8 mouse cellular contexts compared by ENCODE assay signal in genomic region chr16:31947333-31947732, GRCm38 (mm10). TPM values are rescaled to one million over a fixed set of nuclear protein-coding genes. Genes with fewer than 3 reads are reported as not detected.
A peak's percentile ranks its signal among the peaks of the same experiment; 100 is the strongest.
DNase-seq lines count a peak whose midpoint lies in the region; ATAC-seq and TF ChIP-seq lines count a peak whose summit lies in the region.

No protein-coding gene starts in this region.

- no peak for DNase-seq in cerebellum, adult 2 months
- peak; percentile 31 for DNase-seq in 3T3-L1 (ENCODE audit: low read depth, low spot score)
- DNase-seq in forebrain, embryonic 10.5 days (ENCODE audit: extremely low spot score, low spot score): no peak
- DNase-seq in liver, embryonic 13.5 days: no peak
- no peak for DNase-seq in adrenal gland, postnatal 10 days
- no peak for DNase-seq in thymus, postnatal 25 days
- no peak for DNase-seq in cerebellum, postnatal 14 days

- H3K4me1 ChIP-seq in cerebellum, adult 2 months (ENCODE audit: control insufficient read depth, insufficient read depth, low read length): peaks cover 26% of the 10 kb centered on the region
- H3K4me1 ChIP-seq in forebrain, embryonic 10.5 days: peaks cover 49% of the 10 kb centered on the region
- H3K4me1 ChIP-seq in liver, embryonic 13.5 days (replicated peaks): peaks cover 48% of the 10 kb centered on the region

- WGBS in cerebellum, adult 2 months: 28% methylated on average over 8 of the region's 8 CpGs
- WGBS in forebrain, embryonic 10.5 days: 37% methylated on average over 8 of the region's 8 CpGs
- WGBS in liver, embryonic 13.5 days (ENCODE audit: insufficient replicate concordance): 6% methylated on average over 8 of the region's 8 CpGs

- TF ChIP-seq POLR2A in cerebellum, adult 2 months (IDR thresholded peaks at IDR 0.05; ENCODE audit: borderline replicate concordance, insufficient read depth, low read length): no peak; the same call in 1 of the 2 replicates

- H3K9me3 ChIP-seq in forebrain, embryonic 10.5 days: no peaks in the 10 kb centered on the region
- H3K9me3 ChIP-seq in liver, embryonic 13.5 days (replicated peaks): no peaks in the 10 kb centered on the region

- no peaks in the 10 kb centered on the region for H3K27me3 ChIP-seq in cerebellum, adult 2 months (ENCODE audit: control insufficient read depth, insufficient read depth, low read length)
- H3K27me3 ChIP-seq in forebrain, embryonic 10.5 days (ENCODE audit: poor library complexity, severe bottlenecking): no peaks in the 10 kb centered on the region
- H3K27me3 ChIP-seq in liver, embryonic 13.5 days: no peaks in the 10 kb centered on the region

- peak overlapping the region; percentile 91 for H3K4me3 ChIP-seq in cerebellum, adult 2 months (replicated peaks; ENCODE audit: insufficient read depth, low read depth, low read length)
- H3K4me3 ChIP-seq in forebrain, embryonic 10.5 days: peak overlapping the region; percentile 88
- H3K4me3 ChIP-seq in liver, embryonic 13.5 days (replicated peaks): peak overlapping the region; percentile 96

- ATAC-seq in cerebellum, adult (ENCODE audit: insufficient number of reproducible peaks, low FRiP score, low TSS enrichment): no peak
- ATAC-seq in liver, embryonic 13.5 days (ENCODE audit: low read depth): no peak

- H3K9ac ChIP-seq in liver, embryonic 13.5 days: peak overlapping the region; percentile 92

- H3K27ac ChIP-seq in cerebellum, adult 2 months (ENCODE audit: insufficient read depth, low read length): no peak overlapping the region; the same call in 1 of the 2 replicates
- H3K27ac ChIP-seq in forebrain, embryonic 10.5 days: peak overlapping the region; percentile 92
- H3K27ac ChIP-seq in liver, embryonic 13.5 days: peak overlapping the region; percentile 83

- no peak for TF ChIP-seq CTCF in cerebellum, adult 2 months (IDR thresholded peaks at IDR 0.05; ENCODE audit: borderline replicate concordance, insufficient read depth, low read depth, low read length)

- H3K36me3 ChIP-seq in forebrain, embryonic 10.5 days (replicated peaks): peaks cover 45% of the 10 kb centered on the region
- H3K36me3 ChIP-seq in liver, embryonic 13.5 days: peaks cover 27% of the 10 kb centered on the region

- H3K4me2 ChIP-seq in liver, embryonic 13.5 days: peak overlapping the region; percentile 82

RNA-seq across cellular contexts. Expression of gene 0610012G03Rik, which starts 1.0 kb away (rescaled TPM):
- 66.2 and 70.7 TPM in 2 replicates for polyA plus RNA-seq in cerebellum, adult 2 months (2012; rRNA removed)
- 88.1 and 91.8 TPM in 2 replicates for polyA plus RNA-seq in forebrain, embryonic 10.5 days (2016; fragmentation: Nextera tagmentation; extraction: Ambion mirVana)
- 42.6 and 49.1 TPM in 2 replicates for polyA plus RNA-seq in liver, embryonic 13.5 days (2015; fragmentation: Nextera tagmentation; extraction: Ambion mirVana)
- 10 to 100 TPM; 55.0 to 58.8 TPM for total RNA-seq in adrenal gland, postnatal 10 days (2021)

RNA-seq across cellular contexts. Expression of gene Ncbp2, which starts 1.0 kb away (rescaled TPM):
- 74.0 and 86.5 TPM in 2 replicates for polyA plus RNA-seq in cerebellum, adult 2 months (2012; rRNA removed)
- polyA plus RNA-seq in forebrain, embryonic 10.5 days (2016; fragmentation: Nextera tagmentation; extraction: Ambion mirVana): 143 and 146 TPM in 2 replicates
- 39.6 and 48.3 TPM in 2 replicates for polyA plus RNA-seq in liver, embryonic 13.5 days (2015; fragmentation: Nextera tagmentation; extraction: Ambion mirVana)
- 10 to 100 TPM; 41.2 to 43.9 TPM for total RNA-seq in adrenal gland, postnatal 10 days (2021)

RNA-seq across cellular contexts. Expression of gene Pigz, which starts 13.7 kb away (rescaled TPM):
- 33.1 and 34.2 TPM in 2 replicates for polyA plus RNA-seq in cerebellum, adult 2 months (2012; rRNA removed)
- 1.0 and 1.4 TPM in 2 replicates for polyA plus RNA-seq in forebrain, embryonic 10.5 days (2016; fragmentation: Nextera tagmentation; extraction: Ambion mirVana)
- 0.38 TPM in 1 of 2 replicates, not detected in the other for polyA plus RNA-seq in liver, embryonic 13.5 days (2015; fragmentation: Nextera tagmentation; extraction: Ambion mirVana)
- 1 to 10 TPM in 1 of 2 experiments, under 1 TPM in 1; 0.48 to 1.6 TPM for total RNA-seq in adrenal gland, postnatal 10 days (2021)

RNA-seq across cellular contexts. Expression of gene Senp5, which starts 55.8 kb away (rescaled TPM):
- 23.5 and 25.0 TPM in 2 replicates for polyA plus RNA-seq in cerebellum, adult 2 months (2012; rRNA removed)
- polyA plus RNA-seq in forebrain, embryonic 10.5 days (2016; fragmentation: Nextera tagmentation; extraction: Ambion mirVana): 19.0 and 21.0 TPM in 2 replicates
- polyA plus RNA-seq in liver, embryonic 13.5 days (2015; fragmentation: Nextera tagmentation; extraction: Ambion mirVana): 6.4 and 7.9 TPM in 2 replicates
- total RNA-seq in adrenal gland, postnatal 10 days (2021): 10 to 100 TPM; 22.0 to 22.8 TPM

Comparison
In these comparisons a context has a peak if more than half of its experiments do, and no peak if none do; other contexts are left out.
1. RNA of gene Pigz, which starts 13.7 kb away (polyA plus RNA-seq): 33.1 to 34.2 TPM in cerebellum, adult 2 months; 1.0 to 1.4 TPM in forebrain, embryonic 10.5 days and 0.38 TPM in liver, embryonic 13.5 days; every median in the first group is over 10 times any median in the second.
2. Peak in every context shown above with its lines, with median percentiles within 50 percentile points of each other: H3K4me3 ChIP-seq.